Mouse (Mus musculus) stomach, embryonic 15.5 days (tissue): ENCODE results near the gene Polm. TPM values are rescaled to one million over a fixed set of nuclear protein-coding genes. Genes with fewer than 3 reads are reported as not detected.
"Not testable (repeated sequence)": the region's sequence is repeated elsewhere in the genome, so short reads cannot be mapped to it uniquely, and the experiment has no call there.

ENCODE experiments used
- ATAC-seq: fragments of 200-750 bp; cut with Nextera tagmentation; 2 replicates; pipeline ENCODE4 v1.8.0; 2017; ENCODE audit warnings: low read depth, moderate number of reproducible peaks, moderate TSS enrichment; ENCODE audit not compliant: insufficient read depth, low FRiP score
- H3K27ac ChIP-seq: fragments of 300-500 bp; sonication (generic); 2 replicates; pipeline ENCODE4 v1.5.1; 2015; ENCODE audit warnings: mild to moderate bottlenecking, inconsistent platforms
- H3K27me3 ChIP-seq: fragments of 300-500 bp; sonication (generic); replicated peaks from 2 replicates; pipeline ENCODE4 v1.6.1; 2015; ENCODE audit warnings: inconsistent platforms
- H3K36me3 ChIP-seq: fragments of 300-500 bp; sonication (generic); 2 replicates; pipeline ENCODE4 v1.6.1; 2015; ENCODE audit warnings: inconsistent platforms
- H3K4me1 ChIP-seq: fragments of 300-500 bp; sonication (generic); 2 replicates; pipeline ENCODE4 v1.6.1; 2015; ENCODE audit warnings: inconsistent platforms
- H3K4me2 ChIP-seq: fragments of 300-500 bp; sonication (generic); 2 replicates; pipeline ENCODE4 v1.6.1; 2015; ENCODE audit warnings: mild to moderate bottlenecking, inconsistent platforms
- H3K4me3 ChIP-seq: fragments of 300-500 bp; sonication (generic); replicated peaks from 2 replicates; pipeline ENCODE4 v1.5.1; 2015; ENCODE audit warnings: inconsistent platforms
- H3K9ac ChIP-seq: fragments of 300-500 bp; sonication (generic); 2 replicates; pipeline ENCODE4 v1.6.1; 2015; ENCODE audit warnings: inconsistent platforms
- H3K9me3 ChIP-seq: fragments of 300-500 bp; sonication (generic); 2 replicates; pipeline ENCODE4 v1.6.1; 2016; ENCODE audit warnings: inconsistent platforms
- whole genome bisulfite sequencing: fragments of 180-500 bp; shearing (Covaris S2); methylation state at CpG from one replicate; pipeline ENCODE4 v1.1.7; 2015; 5-methylcytosine and 5-hydroxymethylcytosine counted together
- polyA plus RNA-seq: library from polyadenylated mRNA; unstranded; fragments of >200 nt; fragmentation: Nextera tagmentation; extraction: Ambion mirVana; gene quantifications from 2 replicates; pipeline ENCODE4 v1.2.1, GENCODE M21; 2015

The Polm gene
- polyA plus RNA-seq, 1 experiment from 2014 or later = 9.6 TPM

DNA sequence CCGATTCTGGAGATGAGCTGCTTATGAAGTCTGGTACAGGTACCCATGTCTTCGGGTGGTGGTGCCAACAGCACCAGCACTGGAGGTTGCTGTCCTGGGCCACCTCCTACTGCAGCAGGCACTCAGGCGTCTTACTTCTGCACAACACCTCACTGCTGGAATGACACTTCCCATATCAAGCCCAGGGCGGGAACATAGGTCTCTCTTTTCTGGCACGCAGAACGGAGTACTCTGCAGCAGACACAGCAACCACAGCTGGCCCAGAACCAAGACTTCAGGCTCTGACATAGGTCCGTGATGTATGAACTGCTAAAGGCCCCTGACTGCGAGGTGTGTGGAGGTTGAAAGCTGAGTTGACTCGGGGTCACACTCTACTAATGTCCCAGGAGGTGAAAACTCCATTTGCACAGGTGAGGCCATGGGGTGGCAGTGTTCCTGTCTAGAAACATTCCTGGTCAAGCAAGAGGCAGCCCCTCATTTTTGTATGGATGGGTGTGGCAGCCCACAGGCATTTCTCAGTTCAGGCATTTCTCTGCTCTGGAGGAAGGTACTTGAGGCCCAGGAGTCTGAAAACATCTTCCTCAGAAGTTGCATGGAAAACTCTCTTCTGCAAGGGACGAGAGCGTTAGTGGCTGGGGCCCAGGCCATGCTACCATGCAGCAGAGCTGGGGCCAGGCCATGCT, 9.2 kb downstream of the Polm start:
- no peaks in the 10 kb centered on the region for H3K4me1 ChIP-seq
- H3K27me3 ChIP-seq = no peaks in the 10 kb centered on the region
- H3K9me3 ChIP-seq = no peaks in the 10 kb centered on the region
- H3K4me2 ChIP-seq = no peak overlapping the region
- no peak overlapping the region for H3K4me3 ChIP-seq
- 84% methylated on average over 11 of the region's 11 CpGs for WGBS
- no peak overlapping the region for H3K9ac ChIP-seq
- H3K27ac ChIP-seq = no peak overlapping the region
- ATAC-seq = no peak
- 0 out of 2 replicates have a peak, but pooled peaks cover 11% of the 10 kb centered on the region for H3K36me3 ChIP-seq

DNA sequence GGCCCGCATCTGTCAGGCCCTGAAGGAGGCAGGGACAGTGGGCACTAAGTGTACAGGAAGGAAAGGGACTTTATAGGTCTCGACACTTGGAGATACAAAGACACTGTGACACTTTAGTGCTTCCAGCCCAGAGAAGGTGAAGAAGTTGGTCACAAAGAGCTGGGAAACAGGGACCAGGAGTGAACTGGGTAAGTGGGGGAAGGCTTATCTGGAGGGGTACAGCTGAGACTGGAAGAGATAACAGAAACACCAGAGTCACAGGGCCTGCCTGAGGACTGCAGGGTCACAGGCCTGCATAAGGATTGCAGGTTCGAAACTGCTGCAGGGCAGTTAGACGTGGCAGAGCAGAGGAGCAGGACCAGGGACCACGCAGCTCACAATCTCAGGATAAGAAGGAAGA, 9.9 kb downstream of the Polm start:
- no peak overlapping the region for H3K4me2 ChIP-seq
- no peak overlapping the region for H3K4me3 ChIP-seq
- no peak overlapping the region for H3K27ac ChIP-seq
- H3K4me1 ChIP-seq = no peaks in the 10 kb centered on the region
- 0 out of 2 replicates have a peak, but pooled peaks cover 11% of the 10 kb centered on the region for H3K36me3 ChIP-seq
- no peak overlapping the region for H3K9ac ChIP-seq
- no peaks in the 10 kb centered on the region for H3K27me3 ChIP-seq
- WGBS = 88% methylated on average over 5 of the region's 5 CpGs
- no peaks in the 10 kb centered on the region for H3K9me3 ChIP-seq
- ATAC-seq = no peak

DNA sequence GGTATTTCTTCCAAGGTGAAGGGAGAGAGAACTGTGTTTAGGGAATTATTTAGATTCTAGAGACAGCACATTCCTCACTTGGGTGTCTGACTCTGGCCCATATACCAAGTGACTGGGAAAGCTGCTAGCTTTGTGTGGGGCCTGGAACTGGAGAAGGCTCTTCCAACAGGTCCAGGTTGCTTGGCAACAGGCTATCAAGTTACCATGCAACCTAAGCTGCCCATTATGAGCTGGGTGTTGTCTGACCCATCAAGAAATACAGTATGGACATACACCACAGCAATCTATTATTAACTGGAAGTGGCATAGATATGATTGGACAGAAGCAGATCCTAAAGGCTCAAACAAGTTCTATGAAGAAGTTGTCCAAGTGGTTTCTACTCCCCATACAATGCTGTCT, 12.4 kb downstream of the Polm start:
- no peak overlapping the region for H3K4me3 ChIP-seq
- no peak overlapping the region for H3K9ac ChIP-seq
- ATAC-seq = no peak
- H3K4me1 ChIP-seq = no peaks in the 10 kb centered on the region
- H3K4me2 ChIP-seq = no peak overlapping the region
- no peak overlapping the region for H3K27ac ChIP-seq
- no peaks in the 10 kb centered on the region for H3K9me3 ChIP-seq
- no peaks in the 10 kb centered on the region for H3K27me3 ChIP-seq
- 0 out of 2 replicates have a peak, but pooled peaks cover 6% of the 10 kb centered on the region for H3K36me3 ChIP-seq

DNA sequence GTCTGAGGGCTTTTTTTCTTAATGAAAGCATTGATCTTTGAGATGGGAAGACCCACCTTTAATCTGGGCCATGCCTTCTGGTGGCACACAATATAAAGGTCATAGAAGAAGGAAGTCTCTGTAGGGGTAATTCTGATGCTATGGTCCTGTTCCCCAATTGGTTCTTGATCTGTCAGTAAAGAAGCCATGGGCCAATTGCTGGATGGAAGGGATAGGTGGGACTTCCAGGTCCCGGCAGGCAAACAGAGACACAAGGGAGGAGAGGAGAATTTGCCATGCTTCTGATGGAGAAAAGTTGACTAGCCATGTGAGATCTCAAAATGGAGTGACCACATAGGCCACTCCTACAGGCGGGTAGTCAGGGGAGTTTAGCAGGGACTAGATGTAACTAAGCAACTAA, 18.6 kb downstream of the Polm start:
- Histone ChIP-seq H3K4me3 (no peak overlapping the region), H3K27me3 (no peaks in the 10 kb centered on the region), H3K9ac (no peak overlapping the region), H3K4me1 (no peaks in the 10 kb centered on the region), H3K9me3 (no peaks in the 10 kb centered on the region), H3K4me2 (no peak overlapping the region), H3K36me3 (no peaks in the 10 kb centered on the region), H3K27ac (no peak overlapping the region)
- WGBS = 63% methylated on average over 2 of the region's 2 CpGs
- no peak for ATAC-seq

DNA sequence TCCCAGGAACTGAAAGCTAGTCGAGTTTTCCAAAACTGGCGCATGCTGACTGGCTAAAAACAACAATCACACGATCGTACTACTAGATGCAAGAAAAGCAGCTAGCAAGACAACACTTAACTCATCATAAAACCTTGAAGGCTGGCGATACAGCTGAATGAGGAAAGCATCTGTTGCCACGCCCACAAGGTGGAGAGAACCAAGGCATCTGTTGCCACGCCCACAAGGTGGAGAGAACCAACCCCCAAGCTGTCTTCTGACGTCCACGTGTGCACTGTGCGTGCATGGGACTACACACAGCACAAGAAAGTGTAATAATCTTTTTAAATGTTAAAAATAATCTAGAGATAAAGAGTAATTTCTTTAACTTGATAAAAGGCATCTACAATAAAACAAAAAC, 24.4 kb downstream of the Polm start:
- no peak overlapping the region for H3K27ac ChIP-seq
- no peak overlapping the region for H3K9ac ChIP-seq
- no peak overlapping the region for H3K4me2 ChIP-seq
- H3K9me3 ChIP-seq = no peaks in the 10 kb centered on the region
- no peak for ATAC-seq
- no peak overlapping the region for H3K4me3 ChIP-seq
- no peaks in the 10 kb centered on the region for H3K36me3 ChIP-seq
- no peaks in the 10 kb centered on the region for H3K4me1 ChIP-seq
- no peaks in the 10 kb centered on the region for H3K27me3 ChIP-seq
- 73% methylated on average over 10 of the region's 10 CpGs for WGBS

DNA sequence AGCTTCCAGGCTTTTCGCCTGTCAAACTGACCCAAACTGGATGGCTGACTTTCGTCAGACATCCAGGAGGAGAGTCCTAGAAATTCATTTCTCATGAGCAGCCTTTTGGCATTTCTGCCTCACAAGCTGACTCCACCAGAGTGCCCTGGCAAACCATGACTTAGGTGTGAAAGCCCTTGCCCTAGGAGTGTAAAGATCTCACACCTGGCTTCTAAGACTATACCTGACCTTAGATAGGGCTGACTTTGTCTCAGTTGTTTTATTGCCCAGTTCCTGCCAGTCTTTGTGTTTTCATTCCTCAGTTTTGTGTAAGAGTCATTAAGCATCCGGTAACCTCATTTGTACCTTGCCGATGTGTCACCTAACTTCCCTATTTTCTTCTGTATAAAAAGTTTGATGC, 28.3 kb downstream of the Polm start:
- WGBS = 85% methylated on average over 4 of the region's 4 CpGs
- not testable (repeated sequence) for H3K4me2 ChIP-seq, H3K27ac ChIP-seq, H3K9ac ChIP-seq, H3K9me3 ChIP-seq, H3K4me3 ChIP-seq, H3K36me3 ChIP-seq, ATAC-seq, H3K27me3 ChIP-seq, H3K4me1 ChIP-seq

DNA sequence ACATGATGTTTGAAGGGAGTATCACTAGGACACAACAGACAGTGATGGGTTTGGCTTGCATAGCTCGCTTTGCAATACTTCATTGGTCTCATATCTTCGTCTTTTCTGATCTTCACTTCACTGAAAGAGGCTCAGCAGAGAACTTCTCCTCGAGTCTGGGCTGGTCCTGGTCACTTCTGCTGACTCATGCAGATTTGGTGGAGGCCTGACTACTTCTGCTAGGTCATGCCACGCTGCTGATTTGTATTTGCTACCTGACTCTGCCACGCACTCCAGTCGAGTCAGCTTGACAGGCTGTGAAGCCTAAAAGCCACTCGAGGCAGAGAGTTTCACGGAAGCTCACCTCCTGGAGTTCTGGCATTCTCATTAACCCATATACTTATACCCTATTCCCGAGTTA, 29.9 kb downstream of the Polm start:
- H3K27ac ChIP-seq = no peak overlapping the region
- no peak overlapping the region for H3K4me2 ChIP-seq
- H3K27me3 ChIP-seq = no peaks in the 10 kb centered on the region
- no peaks in the 10 kb centered on the region for H3K9me3 ChIP-seq
- H3K36me3 ChIP-seq = no peaks in the 10 kb centered on the region
- no peak overlapping the region for H3K9ac ChIP-seq
- 85% methylated on average over 9 of the region's 9 CpGs for WGBS
- H3K4me1 ChIP-seq = peaks cover 9% of the 10 kb centered on the region; the same call in 1 of the 2 replicates
- no peak overlapping the region for H3K4me3 ChIP-seq
- no peak for ATAC-seq

DNA sequence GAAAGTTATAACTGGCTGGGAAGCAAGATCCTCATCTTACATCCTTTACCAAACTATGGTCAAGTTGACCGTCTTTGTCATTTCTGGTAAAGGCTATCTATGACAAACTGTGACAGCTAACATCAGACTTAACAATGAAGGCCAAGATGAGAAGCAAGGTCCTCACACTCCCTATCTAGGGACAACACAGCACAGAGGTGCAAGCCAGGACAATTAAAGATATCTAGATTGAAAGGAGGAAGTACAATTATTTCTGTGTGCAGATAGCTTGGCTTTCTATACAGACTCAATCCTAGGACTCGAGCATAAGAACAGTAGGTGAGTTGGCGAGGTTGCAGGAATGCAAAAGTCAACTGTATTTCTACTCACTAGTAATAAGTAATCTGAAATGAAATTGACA, 32.1 kb downstream of the Polm start:
- WGBS = 81% methylated on average over 3 of the region's 3 CpGs
- Histone ChIP-seq H3K4me3 (no peak overlapping the region), H3K4me1 (peaks cover 9% of the 10 kb centered on the region; the same call in 1 of the 2 replicates), H3K4me2 (no peak overlapping the region), H3K9me3 (no peaks in the 10 kb centered on the region), H3K27me3 (no peaks in the 10 kb centered on the region), H3K27ac (no peak overlapping the region), H3K36me3 (peaks cover 1% of the 10 kb centered on the region; the same call in 1 of the 2 replicates), H3K9ac (no peak overlapping the region)
- ATAC-seq = no peak

DNA sequence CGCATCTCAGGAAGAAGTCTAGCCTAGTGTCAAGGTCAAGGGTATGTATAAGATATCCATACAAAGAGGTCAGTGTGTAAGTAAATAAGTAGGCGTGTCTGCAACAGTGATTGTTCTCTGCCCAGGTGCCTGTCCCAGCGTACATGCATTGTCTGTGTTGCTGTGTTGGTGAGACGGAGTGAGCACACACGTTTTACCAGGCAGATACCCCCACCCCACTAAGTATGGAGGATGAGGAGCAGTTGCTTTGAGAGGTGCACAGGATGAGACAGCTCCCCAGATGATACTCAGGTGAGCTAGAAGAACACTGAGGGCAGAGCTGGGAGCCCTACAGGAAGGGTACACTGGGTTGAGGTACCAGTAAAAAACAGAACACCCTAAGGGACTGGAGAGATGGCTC, 33.6 kb downstream of the Polm start:
- ATAC-seq = no peak
- Histone ChIP-seq H3K9ac (no peak overlapping the region), H3K4me2 (no peak overlapping the region), H3K36me3 (peaks cover 17% of the 10 kb centered on the region), H3K27ac (no peak overlapping the region), H3K4me3 (no peak overlapping the region), H3K9me3 (no peaks in the 10 kb centered on the region), H3K27me3 (no peaks in the 10 kb centered on the region), H3K4me1 (peaks cover 13% of the 10 kb centered on the region; the same call in 1 of the 2 replicates)
- 50% methylated on average over 5 of the region's 5 CpGs for WGBS

DNA sequence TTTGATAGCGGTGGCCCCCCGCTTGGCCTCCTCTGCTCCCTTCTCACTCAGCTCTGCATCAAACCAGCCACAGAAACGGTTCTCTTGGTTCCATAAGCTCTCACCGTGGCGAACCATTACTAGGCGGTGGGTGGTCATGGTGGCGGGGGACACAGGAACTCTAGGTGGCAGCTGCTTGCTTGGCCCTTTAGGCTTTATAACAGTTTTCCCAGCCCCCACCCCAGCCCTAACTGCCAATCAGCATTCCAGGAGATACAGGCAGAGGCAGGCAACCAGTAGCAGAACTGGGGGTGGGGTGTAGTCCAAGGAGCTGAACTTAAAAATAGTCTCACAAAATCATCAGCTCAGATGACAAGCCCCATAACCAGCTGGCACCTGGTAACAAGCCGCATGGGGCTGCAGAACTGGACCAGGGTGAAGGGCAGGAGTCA, 34.2 kb downstream of the Polm start, which contains the start of gene Pgam2:
Pgam2 (minus strand) TSS at position 183 of the 431 bp plus-strand sequence.
- Histone ChIP-seq H3K9me3 (no peaks in the 10 kb centered on the region), H3K9ac (no peak within 1 kb of the TSS), H3K4me3 (no peak within 1 kb of the TSS), H3K4me2 (no peak within 1 kb of the TSS), H3K36me3 (peaks cover 22% of the 10 kb centered on the region), H3K27me3 (no peaks in the 10 kb centered on the region), H3K27ac (no peak within 1 kb of the TSS), H3K4me1 (peaks cover 13% of the 10 kb centered on the region; the same call in 1 of the 2 replicates)
- 51% methylated on average over 8 of the region's 8 CpGs for WGBS
- ATAC-seq = no peak; the same call in 1 of the 2 replicates

DNA sequence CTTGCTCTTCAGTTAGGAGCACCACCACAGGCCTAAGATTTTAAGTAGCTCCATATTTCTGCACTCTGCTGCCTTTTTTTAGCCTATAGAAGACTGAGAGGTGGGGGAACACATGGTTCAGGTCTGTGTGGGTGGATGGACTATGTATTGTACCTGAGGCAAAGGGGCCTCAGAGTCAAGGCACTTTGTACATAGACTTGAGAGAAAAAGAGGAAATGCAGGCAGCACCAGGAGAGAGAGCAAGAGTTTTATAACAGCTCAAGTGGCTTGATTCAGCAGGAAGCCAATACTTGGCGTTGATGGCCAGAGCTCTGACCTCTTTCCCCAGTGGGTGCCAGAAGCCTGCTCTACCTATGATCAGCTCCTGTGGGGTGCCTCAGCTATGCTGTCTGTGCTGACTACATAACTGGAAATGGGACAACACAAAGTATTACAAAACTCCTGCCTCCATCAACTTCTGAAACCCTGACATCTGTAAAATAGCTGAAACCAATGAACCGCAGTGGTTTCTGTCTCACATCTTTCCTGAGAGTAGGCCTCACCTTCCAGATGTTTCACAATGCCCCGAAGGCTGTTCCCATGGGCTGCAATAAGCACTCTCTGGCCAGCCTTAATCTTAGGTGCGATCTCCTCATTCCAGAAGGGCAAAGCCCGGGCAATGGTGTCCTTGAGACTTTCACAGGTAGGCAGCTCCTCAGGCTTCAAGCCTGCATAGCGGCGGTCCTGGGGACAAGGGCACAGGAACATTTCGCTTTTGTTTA, 35.2 kb downstream of the Polm start:
- Histone ChIP-seq H3K9me3 (no peaks in the 10 kb centered on the region), H3K36me3 (peaks cover 29% of the 10 kb centered on the region), H3K4me1 (peaks cover 13% of the 10 kb centered on the region; the same call in 1 of the 2 replicates), H3K4me3 (no peak overlapping the region), H3K27ac (no peak overlapping the region), H3K9ac (no peak overlapping the region), H3K4me2 (no peak overlapping the region), H3K27me3 (no peaks in the 10 kb centered on the region)
- WGBS = 64% methylated on average over 8 of the region's 8 CpGs
- peak; percentile 11; the same call in 1 of the 2 replicates for ATAC-seq

DNA sequence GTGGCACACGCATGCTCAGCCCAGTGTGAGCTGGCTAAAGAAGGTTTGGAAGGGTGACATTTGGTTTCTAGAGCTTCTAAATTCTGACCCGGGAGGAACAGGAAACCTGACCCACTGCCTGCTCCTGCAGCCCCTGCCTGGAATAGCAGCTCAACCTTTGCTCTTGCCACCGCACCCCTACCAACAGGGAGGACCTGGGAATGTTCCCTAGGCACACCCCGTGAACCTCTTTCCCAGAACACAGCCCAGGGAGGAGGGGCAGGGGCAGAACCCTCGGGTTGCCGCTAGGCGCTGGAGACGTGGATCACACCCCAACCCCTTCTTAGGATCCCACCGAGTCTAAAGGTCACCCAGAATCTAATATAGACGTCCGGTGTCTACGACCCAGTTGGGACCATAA, 35.8 kb downstream of the Polm start:
- H3K27ac ChIP-seq = no peak overlapping the region
- H3K4me2 ChIP-seq = no peak overlapping the region
- no peak overlapping the region for H3K9ac ChIP-seq
- H3K36me3 ChIP-seq = peaks cover 35% of the 10 kb centered on the region
- no peaks in the 10 kb centered on the region for H3K27me3 ChIP-seq
- no peaks in the 10 kb centered on the region for H3K9me3 ChIP-seq
- ATAC-seq = peak; percentile 36; the same call in 1 of the 2 replicates
- peaks cover 13% of the 10 kb centered on the region; the same call in 1 of the 2 replicates for H3K4me1 ChIP-seq
- no peak overlapping the region for H3K4me3 ChIP-seq
- WGBS = 66% methylated on average over 12 of the region's 12 CpGs
